Mouse (Mus musculus): Measurements from ENCODE around the gene Rack1. TPM values are rescaled to one million over a fixed set of nuclear protein-coding genes. Genes with fewer than 3 reads are reported as not detected.

The Rack1 gene
- polyA plus RNA-seq, 2 experiments: 995 to 2,038 TPM

DNA sequence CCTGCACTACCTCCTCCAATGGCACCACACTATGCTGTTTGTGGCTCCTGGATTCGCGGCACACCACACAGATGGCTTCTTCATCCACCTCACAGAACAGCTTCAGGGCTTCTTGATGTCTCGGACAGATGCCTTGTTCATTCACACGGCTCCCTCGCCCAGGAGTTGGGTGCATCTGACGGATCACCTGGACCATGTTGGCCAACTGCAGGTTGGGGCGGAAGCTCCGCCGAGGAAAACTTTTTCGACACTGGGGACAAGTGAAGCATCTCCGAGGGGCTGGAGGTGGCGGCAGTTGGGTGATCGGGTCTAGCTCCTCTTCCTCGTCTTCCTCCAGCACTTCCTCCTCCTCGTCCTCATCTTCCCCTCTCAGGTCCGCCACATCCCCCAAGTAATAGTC, 15.7 kb downstream of the Rack1 start:
- Histone ChIP-seq H3K4me1 (ENCODE audit: control insufficient read depth, insufficient read depth, low read length) (peaks cover 11% of the 10 kb centered on the region), H3K27ac (replicated peaks; ENCODE audit: low read depth, low read length) (0 out of 2 replicates have a peak overlapping the region, but pooled peaks have one; percentile 48), H3K9me3 (ENCODE audit: control insufficient read depth, low read length) (no peaks in the 10 kb centered on the region), H3K27me3 (ENCODE audit: control insufficient read depth, insufficient read depth, low read length) (no peaks in the 10 kb centered on the region), H3K36me3 (ENCODE audit: control insufficient read depth, insufficient read depth, low read length) (peaks cover 33% of the 10 kb centered on the region), H3K4me2 (replicated peaks; ENCODE audit: low read depth, low read length, severe bottlenecking) (peak overlapping the region; percentile 81), H3K9ac (ENCODE audit: low read depth, low read length, severe bottlenecking) (peak overlapping the region; percentile 86), H3K4me3 (replicated peaks; ENCODE audit: low read length) (peak overlapping the region; percentile 73)
- DNase-seq (ENCODE audit: low spot score) (no peak), ATAC-seq (ENCODE audit: low FRiP score, low read depth) (no peak)
- TF ChIP-seq POLR2A (IDR thresholded peaks at IDR 0.05; ENCODE audit: borderline replicate concordance, extremely low read depth, insufficient read depth, insufficient read length): no peak
- 71% methylated on average over 16 of the region's 16 CpGs for WGBS

GRCm38 (mm10) chr11:48816281-48816781, 16.2 kb downstream of the Rack1 start:
- peak overlapping the region; percentile 81 for H3K4me2 ChIP-seq (replicated peaks; ENCODE audit: low read depth, low read length, severe bottlenecking)
- peak; percentile 42 for ATAC-seq (ENCODE audit: low FRiP score, low read depth)
- 5% methylated on average over 22 of the region's 23 CpGs for WGBS
- no peaks in the 10 kb centered on the region for H3K27me3 ChIP-seq (ENCODE audit: control insufficient read depth, insufficient read depth, low read length)
- H3K36me3 ChIP-seq (ENCODE audit: control insufficient read depth, insufficient read depth, low read length): peaks cover 29% of the 10 kb centered on the region
- TF ChIP-seq POLR2A (IDR thresholded peaks at IDR 0.05; ENCODE audit: borderline replicate concordance, extremely low read depth, insufficient read depth, insufficient read length): no peak
- peaks cover 11% of the 10 kb centered on the region for H3K4me1 ChIP-seq (ENCODE audit: control insufficient read depth, insufficient read depth, low read length)
- DNase-seq (ENCODE audit: low spot score): peak; percentile 49
- H3K4me3 ChIP-seq (replicated peaks; ENCODE audit: low read length): peak overlapping the region; percentile 73
- no peaks in the 10 kb centered on the region for H3K9me3 ChIP-seq (ENCODE audit: control insufficient read depth, low read length)
- peak overlapping the region; percentile 86 for H3K9ac ChIP-seq (ENCODE audit: low read depth, low read length, severe bottlenecking)
- H3K27ac ChIP-seq (replicated peaks; ENCODE audit: low read depth, low read length): 0 out of 2 replicates have a peak overlapping the region, but pooled peaks have one; percentile 48

- Histone ChIP-seq H3K27ac (replicated peaks; ENCODE audit: low read depth, low read length) (peak within 1 kb of the TSS; percentile 91), H3K4me2 (replicated peaks; ENCODE audit: low read depth, low read length, severe bottlenecking) (peak within 1 kb of the TSS; percentile 81), H3K9me3 (ENCODE audit: control insufficient read depth, low read length) (no peaks in the 10 kb centered on the region), H3K36me3 (ENCODE audit: control insufficient read depth, insufficient read depth, low read length) (peaks cover 22% of the 10 kb centered on the region), H3K9ac (ENCODE audit: low read depth, low read length, severe bottlenecking) (peak within 1 kb of the TSS; percentile 86), H3K27me3 (ENCODE audit: control insufficient read depth, insufficient read depth, low read length) (no peaks in the 10 kb centered on the region), H3K4me3 (replicated peaks; ENCODE audit: low read length) (peak within 1 kb of the TSS; percentile 73), H3K4me1 (ENCODE audit: control insufficient read depth, insufficient read depth, low read length) (peaks cover 11% of the 10 kb centered on the region)
- DNase-seq (ENCODE audit: low spot score) (peak; percentile 98), ATAC-seq (ENCODE audit: low FRiP score, low read depth) (peak; percentile 96)
- peak; percentile 27; the same call in 1 of the 2 replicates for TF ChIP-seq POLR2A (IDR thresholded peaks at IDR 0.05; ENCODE audit: borderline replicate concordance, extremely low read depth, insufficient read depth, insufficient read length)
- WGBS: under 1% methylated on average over 59 of the region's 77 CpGs
Observed at GRCm38 (mm10) chr11:48816800-48817665, 16.9 kb downstream of the Rack1 start, which contains the start of gene Trim41. Gene Trim41, minus strand, starts transcription at chr11:48817353.

DNA sequence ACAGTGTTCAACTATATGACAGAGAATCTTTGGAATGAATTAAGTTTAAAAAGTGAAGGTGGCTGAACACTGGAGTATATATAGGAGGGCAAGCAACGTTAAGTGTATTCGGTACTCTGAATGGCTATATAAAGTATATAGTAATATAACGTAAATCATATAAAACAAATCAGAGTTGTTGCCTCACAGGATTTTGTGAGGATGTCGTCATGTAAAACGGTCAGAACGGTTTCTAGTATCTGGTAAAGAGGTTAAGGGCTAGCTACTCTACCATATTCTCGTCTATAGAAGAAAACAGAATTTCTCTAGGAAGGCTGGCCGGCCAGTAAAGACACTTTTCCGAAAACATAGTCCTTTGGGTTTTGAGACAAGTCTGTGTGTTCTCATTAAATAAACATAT, 17.7 kb downstream of the Rack1 start:
- Histone ChIP-seq H3K27me3 (ENCODE audit: control insufficient read depth, insufficient read depth, low read length) (no peaks in the 10 kb centered on the region), H3K9me3 (ENCODE audit: control insufficient read depth, low read length) (no peaks in the 10 kb centered on the region), H3K36me3 (ENCODE audit: control insufficient read depth, insufficient read depth, low read length) (peaks cover 14% of the 10 kb centered on the region), H3K4me1 (ENCODE audit: control insufficient read depth, insufficient read depth, low read length) (peaks cover 11% of the 10 kb centered on the region), H3K27ac (replicated peaks; ENCODE audit: low read depth, low read length) (peak overlapping the region; percentile 91), H3K4me3 (replicated peaks; ENCODE audit: low read length) (peak overlapping the region; percentile 73), H3K4me2 (replicated peaks; ENCODE audit: low read depth, low read length, severe bottlenecking) (peak overlapping the region; percentile 49), H3K9ac (ENCODE audit: low read depth, low read length, severe bottlenecking) (peak overlapping the region; percentile 86)
- ATAC-seq (ENCODE audit: low FRiP score, low read depth) (no peak), DNase-seq (ENCODE audit: low spot score) (no peak)
- no peak for TF ChIP-seq POLR2A (IDR thresholded peaks at IDR 0.05; ENCODE audit: borderline replicate concordance, extremely low read depth, insufficient read depth, insufficient read length)
- 6% methylated on average over 9 of the region's 9 CpGs for WGBS

GRCm38 (mm10) chr11:48818346-48818745, 18.2 kb downstream of the Rack1 start:
- H3K27me3 ChIP-seq (ENCODE audit: control insufficient read depth, insufficient read depth, low read length): no peaks in the 10 kb centered on the region
- peak; percentile 97 for DNase-seq (ENCODE audit: low spot score)
- H3K9ac ChIP-seq (ENCODE audit: low read depth, low read length, severe bottlenecking): 0 out of 2 replicates have a peak overlapping the region, but pooled peaks have one; percentile 86
- H3K4me1 ChIP-seq (ENCODE audit: control insufficient read depth, insufficient read depth, low read length): peaks cover 11% of the 10 kb centered on the region
- H3K9me3 ChIP-seq (ENCODE audit: control insufficient read depth, low read length): no peaks in the 10 kb centered on the region
- no peak for TF ChIP-seq POLR2A (IDR thresholded peaks at IDR 0.05; ENCODE audit: borderline replicate concordance, extremely low read depth, insufficient read depth, insufficient read length)
- WGBS: under 1% methylated on average over 16 of the region's 16 CpGs
- H3K36me3 ChIP-seq (ENCODE audit: control insufficient read depth, insufficient read depth, low read length): peaks cover 9% of the 10 kb centered on the region; the same call in 1 of the 2 replicates
- H3K4me3 ChIP-seq (replicated peaks; ENCODE audit: low read length): peak overlapping the region; percentile 73
- H3K4me2 ChIP-seq (replicated peaks; ENCODE audit: low read depth, low read length, severe bottlenecking): peak overlapping the region; percentile 49
- ATAC-seq (ENCODE audit: low FRiP score, low read depth): peak; percentile 18
- no peak overlapping the region for H3K27ac ChIP-seq (replicated peaks; ENCODE audit: low read depth, low read length)

All from limb, embryonic 14.5 days (tissue).